Mouse (Mus musculus): ENCODE measurements at regions not wholly inside any gene's neighbourhood (a gene's known extent, or its start where the extent isn't known, plus 50 kb on each side); places are given as distances from the start of the nearest gene placed in this dataset.

GRCm38 (mm10) chr16:5627910-5628309, 257.2 kb upstream of the Rbfox1 start:
- WGBS (ENCODE audit: insufficient replicate concordance), result 49% methylated on average over 4 of the region's 4 CpGs

DNA sequence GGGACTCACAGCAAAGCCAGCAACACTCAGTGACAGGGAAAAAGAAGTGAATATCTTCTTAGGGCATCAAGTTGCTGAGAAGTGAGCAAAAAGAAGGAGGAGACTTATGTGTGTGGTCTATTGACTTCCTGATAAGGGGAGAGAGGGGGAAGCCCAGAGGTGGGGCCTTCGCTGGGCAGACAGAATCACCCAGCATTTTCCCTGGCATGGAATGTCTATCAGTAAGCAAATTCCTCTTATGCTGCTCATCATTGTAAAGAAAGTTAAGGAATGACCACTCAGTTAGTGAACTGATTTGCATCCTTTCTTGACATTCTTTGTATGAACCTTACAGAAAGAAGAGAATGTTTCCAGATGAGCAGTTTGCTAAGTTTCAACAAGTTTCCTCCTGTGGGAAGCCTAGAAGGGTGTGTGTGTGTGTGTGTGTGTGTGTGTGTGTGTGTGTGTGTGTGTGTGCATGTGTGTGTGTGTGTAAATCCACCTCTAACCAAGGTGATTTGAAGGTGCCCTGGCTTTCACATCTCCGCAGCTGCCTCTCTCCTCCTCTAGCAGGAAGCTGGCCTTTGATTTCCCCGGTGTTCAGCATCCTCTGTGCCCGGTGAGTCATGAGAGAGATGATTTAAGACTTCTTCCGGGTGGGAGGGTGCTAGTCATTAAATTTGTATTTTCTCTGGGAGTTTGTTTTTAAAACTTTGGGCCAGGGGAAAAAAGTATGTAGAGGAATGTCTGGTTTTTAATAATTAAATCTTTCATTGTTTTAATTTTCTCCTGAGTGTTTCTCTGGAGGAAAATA, 257.8 kb upstream of the Rbfox1 start:
- TF ChIP-seq EP300 (IDR thresholded peaks at IDR 0.05; ENCODE audit: low read depth) (no peak), CTCF (IDR thresholded peaks at IDR 0.05; ENCODE audit: low read depth) (no peak)
- WGBS (ENCODE audit: insufficient replicate concordance), result 25% methylated on average over 5 of the region's 5 CpGs

More at GRCm38 (mm10) chr16:5627910-5628309, 257.2 kb upstream of the Rbfox1 start:
- H3K36me3 ChIP-seq (replicated peaks; ENCODE audit: control insufficient read depth, insufficient read depth, low read depth), result no peaks in the 10 kb centered on the region
- no peak overlapping the region for H3K4me2 ChIP-seq (ENCODE audit: low read depth)
- no peak for ATAC-seq (ENCODE audit: insufficient read depth)
- H3K27me3 ChIP-seq (ENCODE audit: control insufficient read depth, insufficient read depth, low read length), result no peaks in the 10 kb centered on the region
- no peak overlapping the region for H3K4me3 ChIP-seq (ENCODE audit: insufficient read depth in 1 of 2, low read depth in 2 of 2, low read length in 2 of 2)
- no peak for TF ChIP-seq CTCF (IDR thresholded peaks at IDR 0.05; ENCODE audit: low read depth)
- no peak for TF ChIP-seq EP300 (IDR thresholded peaks at IDR 0.05; ENCODE audit: low read depth)
- no peak for DNase-seq (ENCODE audit: low read depth in 3 of 3, low spot score in 3 of 3)
- H3K9me3 ChIP-seq (ENCODE audit: control insufficient read depth, low read length), result no peaks in the 10 kb centered on the region
- H3K27ac ChIP-seq, result no peak overlapping the region
- no peak overlapping the region for H3K9ac ChIP-seq (replicated peaks)
- H3K4me1 ChIP-seq (replicated peaks; ENCODE audit: control insufficient read depth in 2 of 2, insufficient read depth in 2 of 2, low read length in 1 of 2), result no peaks in the 10 kb centered on the region

DNA sequence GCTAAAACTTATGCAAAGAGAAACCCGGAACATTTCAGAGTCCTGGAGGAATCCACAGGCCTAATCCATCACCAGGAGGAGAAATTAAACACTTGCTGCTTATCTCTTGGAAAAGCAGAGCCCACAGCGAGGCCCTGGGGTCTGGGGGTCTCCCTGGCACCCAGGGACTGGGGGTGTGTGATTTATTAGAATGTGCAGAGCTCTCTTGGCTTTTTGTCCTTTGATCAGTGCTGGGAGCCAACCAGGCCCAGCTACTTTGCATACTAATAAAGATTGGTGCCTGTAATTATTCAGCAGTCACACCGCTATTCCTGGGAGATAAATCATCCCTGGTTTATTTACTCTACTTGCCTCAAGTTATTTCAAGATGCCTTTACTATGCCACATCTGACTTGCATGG, 260.0 kb upstream of the Rbfox1 start:
- 26% methylated on average over 3 of the region's 3 CpGs for WGBS (ENCODE audit: insufficient replicate concordance)
- TF ChIP-seq CTCF (IDR thresholded peaks at IDR 0.05; ENCODE audit: low read depth) (no peak), EP300 (IDR thresholded peaks at IDR 0.05; ENCODE audit: low read depth) (no peak)
- no peaks in the 10 kb centered on the region for H3K36me3 ChIP-seq (replicated peaks; ENCODE audit: control insufficient read depth, insufficient read depth, low read depth)

More for the DNA sequence above, 257.8 kb upstream of the Rbfox1 start:
- Histone ChIP-seq H3K27me3 (ENCODE audit: control insufficient read depth, insufficient read depth, low read length) (no peaks in the 10 kb centered on the region), H3K27ac (no peak overlapping the region), H3K9ac (replicated peaks) (no peak overlapping the region), H3K4me3 (ENCODE audit: insufficient read depth in 1 of 2, low read depth in 2 of 2, low read length in 2 of 2) (no peak overlapping the region), H3K36me3 (replicated peaks; ENCODE audit: control insufficient read depth, insufficient read depth, low read depth) (no peaks in the 10 kb centered on the region), H3K4me1 (replicated peaks; ENCODE audit: control insufficient read depth in 2 of 2, insufficient read depth in 2 of 2, low read length in 1 of 2) (no peaks in the 10 kb centered on the region), H3K9me3 (ENCODE audit: control insufficient read depth, low read length) (no peaks in the 10 kb centered on the region), H3K4me2 (ENCODE audit: low read depth) (no peak overlapping the region)
- ATAC-seq (ENCODE audit: insufficient read depth) (no peak), DNase-seq (ENCODE audit: low read depth in 3 of 3, low spot score in 3 of 3) (no peak)

GRCm38 (mm10) chr16:5620566-5620965, 264.6 kb upstream of the Rbfox1 start:
- Histone ChIP-seq H3K9ac (replicated peaks) (no peak overlapping the region), H3K9me3 (ENCODE audit: control insufficient read depth, low read length) (no peaks in the 10 kb centered on the region), H3K4me3 (ENCODE audit: insufficient read depth in 1 of 2, low read depth in 2 of 2, low read length in 2 of 2) (no peak overlapping the region), H3K27ac (no peak overlapping the region), H3K27me3 (ENCODE audit: control insufficient read depth, insufficient read depth, low read length) (no peaks in the 10 kb centered on the region), H3K4me2 (ENCODE audit: low read depth) (no peak overlapping the region), H3K4me1 (replicated peaks; ENCODE audit: control insufficient read depth in 2 of 2, insufficient read depth in 2 of 2, low read length in 1 of 2) (no peaks in the 10 kb centered on the region), H3K36me3 (replicated peaks; ENCODE audit: control insufficient read depth, insufficient read depth, low read depth) (no peaks in the 10 kb centered on the region)
- DNase-seq (ENCODE audit: low read depth in 3 of 3, low spot score in 3 of 3) (no peak), ATAC-seq (ENCODE audit: insufficient read depth) (no peak)
- 63% methylated on average over 3 of the region's 3 CpGs for WGBS (ENCODE audit: insufficient replicate concordance)
- TF ChIP-seq EP300 (IDR thresholded peaks at IDR 0.05; ENCODE audit: low read depth), result no peak
- no peak for TF ChIP-seq CTCF (IDR thresholded peaks at IDR 0.05; ENCODE audit: low read depth)

More for the DNA sequence above, 260.0 kb upstream of the Rbfox1 start:
- Histone ChIP-seq H3K4me2 (ENCODE audit: low read depth) (no peak overlapping the region), H3K27ac (no peak overlapping the region), H3K27me3 (ENCODE audit: control insufficient read depth, insufficient read depth, low read length) (no peaks in the 10 kb centered on the region), H3K9me3 (ENCODE audit: control insufficient read depth, low read length) (no peaks in the 10 kb centered on the region), H3K4me1 (replicated peaks; ENCODE audit: control insufficient read depth in 2 of 2, insufficient read depth in 2 of 2, low read length in 1 of 2) (no peaks in the 10 kb centered on the region), H3K4me3 (ENCODE audit: insufficient read depth in 1 of 2, low read depth in 2 of 2, low read length in 2 of 2) (no peak overlapping the region), H3K9ac (replicated peaks) (no peak overlapping the region)
- no peak for ATAC-seq (ENCODE audit: insufficient read depth)
- no peak for DNase-seq (ENCODE audit: low read depth in 3 of 3, low spot score in 3 of 3)

GRCm38 (mm10) chr16:5616356-5616755, 268.8 kb upstream of the Rbfox1 start:
- no peaks in the 10 kb centered on the region for H3K9me3 ChIP-seq (ENCODE audit: control insufficient read depth, low read length)
- ATAC-seq (ENCODE audit: insufficient read depth) (no peak), DNase-seq (ENCODE audit: low read depth in 3 of 3, low spot score in 3 of 3) (no peak)
- H3K9ac ChIP-seq (replicated peaks), result no peak overlapping the region
- 61% methylated on average over 5 of the region's 5 CpGs for WGBS (ENCODE audit: insufficient replicate concordance)
- TF ChIP-seq EP300 (IDR thresholded peaks at IDR 0.05; ENCODE audit: low read depth), result no peak
- no peak for TF ChIP-seq CTCF (IDR thresholded peaks at IDR 0.05; ENCODE audit: low read depth)
- no peak overlapping the region for H3K4me3 ChIP-seq (ENCODE audit: insufficient read depth in 1 of 2, low read depth in 2 of 2, low read length in 2 of 2)
- no peak overlapping the region for H3K4me2 ChIP-seq (ENCODE audit: low read depth)
- H3K27me3 ChIP-seq (ENCODE audit: control insufficient read depth, insufficient read depth, low read length), result no peaks in the 10 kb centered on the region
- H3K36me3 ChIP-seq (replicated peaks; ENCODE audit: control insufficient read depth, insufficient read depth, low read depth), result no peaks in the 10 kb centered on the region
- H3K4me1 ChIP-seq (replicated peaks; ENCODE audit: control insufficient read depth in 2 of 2, insufficient read depth in 2 of 2, low read length in 1 of 2), result no peaks in the 10 kb centered on the region
- H3K27ac ChIP-seq, result no peak overlapping the region

Measured in liver, embryonic 14.5 days (tissue).